Mouse (Mus musculus) heart, postnatal 0 days (tissue): ENCODE data around the gene Samd7.

Experiments
- CTCF ChIP-seq: IDR thresholded peaks from 2 replicates; pipeline ENCODE4 v1.5.1; 2016; ENCODE audit warnings: antibody characterized with exemption, control low read depth, low read depth
- EP300 ChIP-seq: IDR thresholded peaks from 2 replicates; pipeline ENCODE4 v1.6.1; 2016; ENCODE audit warnings: antibody characterized with exemption, low read depth

DNA sequence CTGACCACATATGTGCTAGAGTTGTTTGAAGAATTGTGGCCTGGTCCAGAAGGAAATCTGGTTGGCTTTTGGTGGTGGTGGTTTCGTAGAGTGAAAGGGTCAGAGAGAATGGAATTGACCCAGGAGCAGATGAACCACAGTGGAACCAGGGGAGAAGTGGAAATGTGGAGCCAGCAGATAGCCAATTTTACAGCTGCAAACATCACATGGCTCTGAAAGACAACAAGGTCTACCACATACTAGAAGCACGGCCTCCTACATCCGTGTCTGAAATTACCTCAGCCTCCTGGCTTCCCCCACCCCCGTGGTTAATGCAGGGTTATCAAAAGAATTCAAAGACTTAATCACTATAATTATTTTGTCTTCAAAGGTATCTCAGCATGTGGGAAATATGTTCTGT is 18.8 kb downstream of the Samd7 start:
- TF ChIP-seq CTCF (no peak), EP300 (no peak)
